Mouse (Mus musculus) left cerebral cortex, postnatal 10 days (tissue): ENCODE data around the gene Cacna1g. TPM values are rescaled to one million over a fixed set of nuclear protein-coding genes. Genes with fewer than 3 reads are reported as not detected.
A peak's percentile ranks its signal among the peaks of the same experiment; 100 is the strongest.

Experiments
- DNase-seq, 2 experiments: peaks; one replicate each; pipeline ENCODE4 v3.0.0; 2021 to 2022; ENCODE audit warnings: low spot score in 2 of 2, mixed read lengths in 1 of 2; ENCODE audit errors: extremely low spot score in 1 of 2
- intact Hi-C: fragments of 180-260 bp; cut with DNase I; formaldehyde crosslinking; loops from one replicate; pipeline ENCODE4 v1.15.1; 2025
- total RNA-seq, 2 experiments: library from RNA; stranded (reverse); gene quantifications; 2 replicates each; pipeline ENCODE4 v1.2.3; 2021

The Cacna1g gene
- total RNA-seq, 2 experiments from 2014 or later: 143 to 151 TPM

GRCm38 (mm10) chr11:94483921-94484320 lies 9.9 kb upstream of the Cacna1g start:
- intact Hi-C loops: no loop called here
- no peak for DNase-seq

DNA sequence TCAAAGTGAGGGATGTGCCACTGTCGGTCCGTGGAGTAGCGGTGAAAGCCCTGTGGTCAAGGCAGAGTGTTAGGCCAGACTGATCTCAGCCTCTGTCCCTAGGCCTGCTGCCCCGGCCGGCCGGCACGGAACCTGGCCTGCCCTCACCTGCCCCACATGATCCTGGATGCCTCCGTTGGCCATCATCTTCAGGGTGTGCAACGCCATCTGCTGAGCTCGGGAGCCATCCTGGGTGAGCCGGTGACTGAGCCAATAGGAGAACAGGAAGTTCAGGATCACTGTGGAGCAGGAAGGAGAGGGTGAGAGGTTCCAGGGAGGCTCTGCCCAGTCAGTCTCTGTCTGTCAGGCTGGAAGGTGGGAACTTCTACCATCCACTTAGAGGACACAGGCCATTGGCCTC lies 9.4 kb upstream of the Cacna1g start:
- intact Hi-C loops: no loop called here

GRCm38 (mm10) chr11:94482738-94483137 lies 8.7 kb upstream of the Cacna1g start:
- DNase-seq: no peak
- intact Hi-C loops: no loop called here

More for the DNA sequence above, 9.4 kb upstream of the Cacna1g start:
- DNase-seq: no peak

DNA sequence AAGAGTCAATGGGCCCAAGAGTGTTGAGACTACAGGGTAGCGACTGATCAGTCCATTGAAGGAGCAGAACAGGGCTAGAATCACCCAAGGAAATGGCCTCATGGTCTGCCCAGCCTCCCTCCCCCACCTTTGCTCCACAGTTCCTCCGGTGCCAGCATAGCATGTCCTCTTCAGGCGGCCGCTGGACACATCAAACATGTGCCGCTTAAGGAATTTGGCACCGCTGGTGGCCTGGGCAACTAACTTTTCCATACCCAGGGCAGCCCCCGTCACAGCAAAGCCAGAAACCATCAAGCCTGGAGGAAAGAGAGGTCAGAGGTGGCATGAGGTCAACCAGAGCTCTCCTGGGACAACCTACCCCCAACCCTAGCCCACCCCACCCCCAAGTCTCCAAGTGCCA lies 8.0 kb upstream of the Cacna1g start:
- intact Hi-C loops: no loop called here
- no peak for DNase-seq

GRCm38 (mm10) chr11:94480382-94480781 lies 6.4 kb upstream of the Cacna1g start:
- intact Hi-C loops: no loop called here
- no peak for DNase-seq

DNA sequence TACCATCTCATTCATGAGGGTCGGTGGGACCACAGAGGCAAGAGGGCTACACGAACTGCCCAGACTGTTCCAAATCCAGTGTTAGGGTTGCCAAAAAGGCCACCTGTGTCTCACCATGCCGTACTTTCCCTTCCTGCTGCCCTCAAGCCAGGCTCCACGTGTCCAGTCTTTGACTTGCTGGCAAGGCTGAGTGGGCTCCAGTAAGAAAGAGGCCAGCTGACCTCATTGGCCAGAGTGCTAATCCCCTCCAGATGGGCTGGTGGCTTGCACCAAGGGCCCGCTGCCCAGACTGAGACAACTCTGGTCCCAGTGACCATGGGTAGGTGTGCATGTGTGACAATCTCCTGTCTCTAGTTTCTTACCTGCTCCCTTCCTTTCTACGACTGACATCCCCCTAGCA lies 3.7 kb upstream of the Cacna1g start:
- intact Hi-C loops: no loop called here

DNA sequence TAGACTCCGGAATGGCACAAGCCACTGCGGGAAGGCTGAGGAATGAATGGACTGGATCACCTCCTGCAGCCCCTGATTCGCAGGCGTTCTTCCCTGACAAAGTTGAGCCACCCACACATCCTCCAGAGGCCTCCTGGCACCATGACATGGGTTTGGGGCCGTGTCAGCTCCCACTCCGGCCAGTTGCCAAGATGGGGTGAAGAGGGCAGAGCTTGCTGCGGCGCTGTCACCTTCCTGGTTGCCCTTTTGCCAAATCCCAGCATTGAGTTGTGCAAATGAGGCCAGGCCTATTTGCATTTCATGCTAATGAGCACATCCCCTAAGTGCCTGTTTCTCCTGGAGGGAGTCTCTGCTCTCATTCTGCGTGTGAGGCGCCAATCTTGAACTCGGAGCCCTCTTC lies 1.7 kb upstream of the Cacna1g start:
- DNase-seq: peak in 1 of 2 experiments; percentile 61
- intact Hi-C loops: no loop called here

More for the DNA sequence above, 3.7 kb upstream of the Cacna1g start:
- no peak for DNase-seq

GRCm38 (mm10) chr11:94474544-94474910 lies 529 bp upstream of the Cacna1g start:
- no peak for DNase-seq
- intact Hi-C loops: loop anchor here (5.0 kb wide), 2 partner anchors 52 to 132 kb away; no protein-coding TSS in a partner anchor

GRCm38 (mm10) chr11:94472916-94473706 lies 887 bp downstream of the Cacna1g start:
- intact Hi-C loops: loop anchor here (5.0 kb wide), 2 partner anchors 51 to 131 kb away; no protein-coding TSS in a partner anchor
- peak in 1 of 2 experiments; percentile 55 for DNase-seq

GRCm38 (mm10) chr11:94472585-94472915 lies 1.4 kb downstream of the Cacna1g start:
- DNase-seq: peak in 1 of 2 experiments; percentile 55
- intact Hi-C loops: loop anchor here (5.0 kb wide), 2 partner anchors 50 to 130 kb away; no protein-coding TSS in a partner anchor

DNA sequence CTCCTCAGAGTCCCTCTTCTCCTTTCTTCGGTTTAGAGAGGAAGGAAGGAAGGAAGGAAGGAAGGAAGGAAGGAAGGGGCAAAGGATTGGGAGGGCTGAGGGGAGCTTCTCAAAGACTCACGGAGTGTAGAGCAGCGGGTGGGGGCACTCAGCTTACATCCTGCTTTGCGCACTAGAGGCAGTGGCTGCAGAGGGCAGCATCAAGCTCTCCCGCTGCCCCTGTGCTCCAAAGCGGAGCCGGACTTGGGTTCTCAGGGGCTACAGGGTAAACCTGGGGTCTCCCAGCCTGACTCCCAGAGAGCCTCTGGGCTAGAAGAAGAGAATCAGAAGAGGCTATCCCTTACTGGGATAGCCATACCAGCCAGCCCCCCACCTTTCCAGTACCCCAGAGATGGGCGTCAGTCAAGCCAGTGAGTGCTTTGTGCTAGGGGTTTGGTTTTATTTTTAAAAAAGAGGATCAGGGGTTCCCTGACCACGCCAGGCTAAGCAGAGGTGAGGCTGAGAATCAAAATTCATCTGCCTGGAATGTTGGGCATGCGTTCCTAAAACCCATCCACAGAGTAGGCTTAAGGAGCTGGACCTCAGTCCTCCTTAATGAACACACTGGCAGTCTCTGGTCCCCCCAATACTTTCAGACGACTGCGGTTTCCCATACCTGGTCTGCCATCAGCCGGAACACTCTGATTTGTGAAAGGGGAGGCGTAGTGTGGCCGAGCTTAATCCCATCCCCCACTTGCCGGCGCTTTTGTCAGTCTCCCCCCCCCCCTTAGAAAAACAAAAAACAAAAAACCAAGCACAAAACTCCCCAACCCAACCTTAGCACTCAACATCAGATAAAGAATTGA lies 2.0 kb downstream of the Cacna1g start:
- intact Hi-C loops: loop anchor here (5.0 kb wide), 2 partner anchors 50 to 130 kb away; no protein-coding TSS in a partner anchor

DNA sequence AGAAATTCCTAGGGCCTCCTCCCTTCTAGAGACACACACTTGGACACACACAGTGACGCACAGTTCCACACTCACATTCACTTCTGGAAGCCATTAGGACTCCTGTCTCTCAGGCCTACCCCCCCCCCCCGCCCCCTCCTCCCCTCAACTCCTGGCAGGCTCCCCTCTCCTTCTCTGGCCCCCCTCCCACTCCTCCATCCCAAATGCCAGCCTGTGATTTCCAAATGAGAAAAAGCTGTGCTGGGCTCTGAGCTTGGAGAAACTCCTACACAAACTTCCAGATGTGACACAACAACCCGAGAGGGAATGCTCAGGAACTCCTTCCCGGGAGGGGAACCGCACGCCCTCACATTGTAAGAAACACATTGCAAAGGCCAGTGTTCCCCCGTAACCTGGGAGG lies 3.6 kb downstream of the Cacna1g start:
- intact Hi-C loops: loop anchor here (5.0 kb wide), 2 partner anchors 48 to 128 kb away; no protein-coding TSS in a partner anchor
- DNase-seq: no peak

More for the DNA sequence above, 2.0 kb downstream of the Cacna1g start:
- no peak for DNase-seq

GRCm38 (mm10) chr11:94469136-94470064 lies 4.6 kb downstream of the Cacna1g start:
- intact Hi-C loops: loop anchor here (5.0 kb wide), 2 partner anchors 47 to 127 kb away; no protein-coding TSS in a partner anchor
- no peak for DNase-seq

GRCm38 (mm10) chr11:94468582-94469064 lies 5.4 kb downstream of the Cacna1g start:
- intact Hi-C loops: no loop called here
- DNase-seq: peak; percentile 85

DNA sequence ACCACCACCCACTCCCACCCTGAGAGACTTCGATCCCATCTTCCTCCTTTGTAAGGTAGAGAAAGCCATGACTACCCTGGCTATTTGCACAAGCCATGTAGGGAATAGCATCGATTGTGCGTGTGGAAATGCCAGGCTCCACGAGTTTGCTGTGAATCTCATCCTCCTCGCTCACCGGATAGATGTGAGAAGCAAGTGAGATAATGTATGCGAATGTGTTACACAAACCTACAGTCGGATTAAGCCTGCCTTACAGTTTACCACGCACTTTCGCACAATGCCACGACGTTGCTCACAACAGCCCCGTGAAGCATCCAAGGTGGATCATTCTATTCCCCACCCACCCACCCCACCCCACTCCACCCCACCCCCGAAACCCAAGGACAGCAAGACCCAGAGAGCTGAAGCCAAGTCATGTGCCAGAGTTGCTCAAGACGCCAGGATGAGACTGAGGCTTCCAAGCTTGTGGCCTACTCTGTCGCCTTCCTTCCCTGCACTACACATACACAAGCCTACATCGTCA lies 7.6 kb downstream of the Cacna1g start:
- no peak for DNase-seq
- intact Hi-C loops: no loop called here

- DNase-seq: no peak
- intact Hi-C loops: no loop called here
These were observed 9.8 kb downstream of the Cacna1g start for GRCm38 (mm10) chr11:94464170-94464569.

GRCm38 (mm10) chr11:94461856-94462255 lies 12.1 kb downstream of the Cacna1g start:
- intact Hi-C loops: no loop called here
- DNase-seq: no peak

GRCm38 (mm10) chr11:94457001-94457400 lies 17.0 kb downstream of the Cacna1g start:
- intact Hi-C loops: no loop called here
- no peak for DNase-seq
